Mouse (Mus musculus): ENCODE data around the gene Tex46. TPM values are rescaled to one million over a fixed set of nuclear protein-coding genes. Genes with fewer than 3 reads are reported as not detected.

The Tex46 gene
- total and polyA plus RNA-seq, 2 experiments, result not detected

DNA sequence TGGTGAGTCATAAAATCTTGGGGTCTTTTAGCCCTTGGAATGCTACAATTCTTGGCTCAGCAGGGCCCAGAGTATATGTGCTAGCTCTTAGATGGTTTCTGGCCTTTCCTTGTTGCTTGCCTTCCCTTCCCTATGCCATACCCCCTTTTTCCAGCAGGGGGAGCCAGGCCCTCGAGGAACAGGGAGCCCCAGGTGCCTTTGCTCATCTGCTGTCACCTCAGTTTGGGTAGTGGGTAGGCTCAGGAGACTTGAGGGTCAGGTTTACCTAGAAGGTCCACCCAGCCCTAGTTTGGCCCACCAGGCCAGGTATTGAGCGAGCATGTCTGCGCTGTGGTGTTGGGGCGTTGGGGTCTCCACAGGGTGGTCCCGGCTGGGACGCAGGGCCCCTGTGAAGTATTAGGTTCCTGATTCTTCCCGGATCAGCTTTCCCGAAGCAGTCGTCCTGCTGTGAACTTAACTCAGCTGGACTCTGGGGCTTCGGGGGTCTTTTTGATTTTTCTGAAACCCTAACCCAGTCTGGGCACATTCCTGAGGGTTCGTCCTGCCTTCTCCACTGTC is 38.8 kb downstream of the Tex46 start:
- DNase-seq (ENCODE audit: extremely low read depth, low read depth, low spot score), result peak; percentile 22
- Histone ChIP-seq H3K9ac (ENCODE audit: low read depth, low read length) (no peak overlapping the region), H3K4me3 (ENCODE audit: insufficient read depth, low read depth, low read length) (no peak overlapping the region), H3K4me1 (ENCODE audit: control insufficient read depth, insufficient read depth, low read length) (no peaks in the 10 kb centered on the region), H3K79me2 (ENCODE audit: control insufficient read depth, insufficient read depth, low read length) (no peaks in the 10 kb centered on the region), H3K27me3 (ENCODE audit: control insufficient read depth, insufficient read depth, low read length) (no peaks in the 10 kb centered on the region), H3K27ac (replicated peaks; ENCODE audit: insufficient read depth, low read depth, low read length) (no peak overlapping the region), H3K36me3 (ENCODE audit: control insufficient read depth, insufficient read depth, low read length) (no peaks in the 10 kb centered on the region)
- TF ChIP-seq CTCF (IDR thresholded peaks at IDR 0.05; ENCODE audit: low read depth, low read length) (peak; percentile 93), POLR2A (IDR thresholded peaks at IDR 0.05; ENCODE audit: extremely low read depth, insufficient read depth, low read length) (no peak)
- 21% methylated on average over 11 of the region's 11 CpGs for WGBS

- WGBS, result 42% methylated on average over 13 of the region's 13 CpGs
- Histone ChIP-seq H3K9ac (ENCODE audit: low read depth, low read length) (no peak overlapping the region), H3K27ac (replicated peaks; ENCODE audit: insufficient read depth, low read depth, low read length) (no peak overlapping the region), H3K4me3 (ENCODE audit: insufficient read depth, low read depth, low read length) (no peak overlapping the region), H3K79me2 (ENCODE audit: control insufficient read depth, insufficient read depth, low read length) (no peaks in the 10 kb centered on the region), H3K27me3 (ENCODE audit: control insufficient read depth, insufficient read depth, low read length) (no peaks in the 10 kb centered on the region), H3K36me3 (ENCODE audit: control insufficient read depth, insufficient read depth, low read length) (no peaks in the 10 kb centered on the region), H3K4me1 (ENCODE audit: control insufficient read depth, insufficient read depth, low read length) (no peaks in the 10 kb centered on the region)
- TF ChIP-seq CTCF (IDR thresholded peaks at IDR 0.05; ENCODE audit: low read depth, low read length) (no peak), POLR2A (IDR thresholded peaks at IDR 0.05; ENCODE audit: extremely low read depth, insufficient read depth, low read length) (no peak)
- no peak for DNase-seq (ENCODE audit: extremely low read depth, low read depth, low spot score)
These were observed 39.4 kb downstream of the Tex46 start for GRCm38 (mm10) chr4:136649480-136650196.

- H3K4me1 ChIP-seq (ENCODE audit: control insufficient read depth, insufficient read depth, low read length), result no peaks in the 10 kb centered on the region
- no peaks in the 10 kb centered on the region for H3K79me2 ChIP-seq (ENCODE audit: control insufficient read depth, insufficient read depth, low read length)
- no peak for DNase-seq (ENCODE audit: extremely low read depth, low read depth, low spot score)
- no peak overlapping the region for H3K9ac ChIP-seq (ENCODE audit: low read depth, low read length)
- 84% methylated on average over 8 of the region's 8 CpGs for WGBS
- no peaks in the 10 kb centered on the region for H3K36me3 ChIP-seq (ENCODE audit: control insufficient read depth, insufficient read depth, low read length)
- no peak overlapping the region for H3K4me3 ChIP-seq (ENCODE audit: insufficient read depth, low read depth, low read length)
- TF ChIP-seq CTCF (IDR thresholded peaks at IDR 0.05; ENCODE audit: low read depth, low read length) (no peak), POLR2A (IDR thresholded peaks at IDR 0.05; ENCODE audit: extremely low read depth, insufficient read depth, low read length) (no peak)
- H3K27ac ChIP-seq (replicated peaks; ENCODE audit: insufficient read depth, low read depth, low read length), result no peak overlapping the region
- H3K27me3 ChIP-seq (ENCODE audit: control insufficient read depth, insufficient read depth, low read length), result no peaks in the 10 kb centered on the region
These were observed 40.0 kb downstream of the Tex46 start for GRCm38 (mm10) chr4:136650261-136650660.

DNA sequence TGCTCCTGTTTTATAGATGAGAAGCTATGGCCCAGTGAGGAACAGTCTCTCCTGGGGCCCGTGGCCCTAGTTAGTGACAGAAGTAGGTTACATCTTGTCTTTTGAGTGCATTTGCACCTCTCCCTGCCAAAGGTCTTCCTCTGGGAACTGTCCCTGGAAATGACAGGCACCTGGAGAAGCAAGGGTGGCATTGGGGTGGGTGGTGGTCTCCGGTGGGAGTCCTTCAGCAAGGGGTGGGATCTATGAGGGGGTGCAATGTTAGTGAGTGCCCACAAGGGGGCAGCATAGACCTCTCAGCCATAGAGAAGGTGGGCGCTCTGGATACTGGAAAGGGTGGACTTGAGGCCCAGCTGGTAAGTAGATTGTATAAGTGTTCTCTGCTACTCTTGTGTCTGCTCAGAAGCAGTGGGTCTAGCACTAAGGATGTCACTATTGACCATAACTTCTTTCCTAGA is 41.1 kb downstream of the Tex46 start:
- H3K36me3 ChIP-seq (ENCODE audit: control insufficient read depth, insufficient read depth, low read length), result no peaks in the 10 kb centered on the region
- H3K4me1 ChIP-seq (ENCODE audit: control insufficient read depth, insufficient read depth, low read length), result no peaks in the 10 kb centered on the region
- no peak for DNase-seq (ENCODE audit: extremely low read depth, low read depth, low spot score)
- H3K79me2 ChIP-seq (ENCODE audit: control insufficient read depth, insufficient read depth, low read length), result no peaks in the 10 kb centered on the region
- no peak overlapping the region for H3K4me3 ChIP-seq (ENCODE audit: insufficient read depth, low read depth, low read length)
- H3K27ac ChIP-seq (replicated peaks; ENCODE audit: insufficient read depth, low read depth, low read length), result no peak overlapping the region
- WGBS, result 77% methylated on average over 3 of the region's 3 CpGs
- no peak overlapping the region for H3K9ac ChIP-seq (ENCODE audit: low read depth, low read length)
- TF ChIP-seq POLR2A (IDR thresholded peaks at IDR 0.05; ENCODE audit: extremely low read depth, insufficient read depth, low read length) (no peak), CTCF (IDR thresholded peaks at IDR 0.05; ENCODE audit: low read depth, low read length) (peak; percentile 82)
- H3K27me3 ChIP-seq (ENCODE audit: control insufficient read depth, insufficient read depth, low read length), result no peaks in the 10 kb centered on the region

GRCm38 (mm10) chr4:136651882-136652527 is 41.8 kb downstream of the Tex46 start:
- no peak for TF ChIP-seq POLR2A (IDR thresholded peaks at IDR 0.05; ENCODE audit: extremely low read depth, insufficient read depth, low read length)
- TF ChIP-seq CTCF (IDR thresholded peaks at IDR 0.05; ENCODE audit: low read depth, low read length), result no peak; the same call in 1 of the 2 replicates
- Histone ChIP-seq H3K4me3 (ENCODE audit: insufficient read depth, low read depth, low read length) (no peak overlapping the region), H3K9ac (ENCODE audit: low read depth, low read length) (no peak overlapping the region), H3K27me3 (ENCODE audit: control insufficient read depth, insufficient read depth, low read length) (no peaks in the 10 kb centered on the region), H3K36me3 (ENCODE audit: control insufficient read depth, insufficient read depth, low read length) (no peaks in the 10 kb centered on the region), H3K4me1 (ENCODE audit: control insufficient read depth, insufficient read depth, low read length) (no peaks in the 10 kb centered on the region), H3K79me2 (ENCODE audit: control insufficient read depth, insufficient read depth, low read length) (no peaks in the 10 kb centered on the region), H3K27ac (replicated peaks; ENCODE audit: insufficient read depth, low read depth, low read length) (no peak overlapping the region)
- 86% methylated on average over 13 of the region's 13 CpGs for WGBS
- no peak for DNase-seq (ENCODE audit: extremely low read depth, low read depth, low spot score)

All from liver, adult 2 months (tissue).